In genomic region chr11:81737777-81738176, GRCm38 (mm10) we compare ENCODE assay signal across 23 mouse cellular contexts.
"Had no signal": no experiment of that assay in that cellular context is flagged by ENCODE, and none has a peak within 500 bp of the region (broad histone marks: within the 10 kb centered on the region; RNA-seq: fewer than 3 reads in every experiment).

No protein-coding gene starts in this region.

- H3K9ac ChIP-seq: limb, embryonic 12.5 days; liver, embryonic 12.5 days; liver, embryonic 15.5 days; lung, embryonic 15.5 days; neural tube, embryonic 12.5 days had no signal

- H3K4me1 ChIP-seq: liver, embryonic 12.5 days; liver, embryonic 15.5 days; lung, embryonic 15.5 days; megakaryocyte, embryonic 14.5 days; neural tube, embryonic 12.5 days had no signal

- H3K9me3 ChIP-seq: limb, embryonic 12.5 days; liver, embryonic 12.5 days; liver, embryonic 15.5 days; lung, embryonic 15.5 days; megakaryocyte, embryonic 14.5 days; neural tube, embryonic 12.5 days had no signal

- DNase-seq: kidney, adult 18-20 months; kidney, postnatal 25 days; layer of hippocampus, postnatal 36 days; liver; lung, adult 18-20 months; lung, postnatal 10 days; lung, postnatal 36 days; right cerebral cortex, adult 18-20 months; right cerebral cortex, postnatal 14 days; thymus, adult 2 months; thymus, postnatal 14 days; thymus, postnatal 4 days had no signal

- H3K27ac ChIP-seq: kidney, postnatal 0 days; left cerebral cortex, adult 2 months; limb, embryonic 12.5 days; liver, embryonic 12.5 days; liver, embryonic 15.5 days; lung, embryonic 15.5 days; neural tube, embryonic 12.5 days; stomach, postnatal 0 days had no signal

- H3K4me3 ChIP-seq: left cerebral cortex, adult 2 months; limb, embryonic 12.5 days; liver, embryonic 12.5 days; liver, embryonic 15.5 days; lung, embryonic 15.5 days; megakaryocyte, embryonic 14.5 days; neural tube, embryonic 12.5 days had no signal

- H3K36me3 ChIP-seq: limb, embryonic 12.5 days; liver, embryonic 12.5 days; liver, embryonic 15.5 days; lung, embryonic 15.5 days; neural tube, embryonic 12.5 days had no signal

- H3K4me2 ChIP-seq: limb, embryonic 12.5 days; liver, embryonic 12.5 days; liver, embryonic 15.5 days; lung, embryonic 15.5 days; midbrain, embryonic 11.5 days; neural tube, embryonic 12.5 days had no signal

- ATAC-seq: liver, embryonic 12.5 days; midbrain, embryonic 16.5 days had no signal

- H3K27me3 ChIP-seq: liver, embryonic 12.5 days; liver, embryonic 15.5 days; lung, embryonic 15.5 days; megakaryocyte, embryonic 14.5 days; neural tube, embryonic 12.5 days had no signal
